Mouse (Mus musculus) megakaryocyte-erythroid progenitor cell, adult 5-6 weeks (primary cell): ENCODE measurements around the gene Mroh3. TPM values are rescaled to one million over a fixed set of nuclear protein-coding genes. Genes with fewer than 3 reads are reported as not detected.

Experiments
- ATAC-seq: replicated peaks from 2 replicates; pipeline ENCODE4 v1.8.0; 2016; ENCODE audit warnings: mild to moderate bottlenecking, inconsistent platforms; ENCODE audit not compliant: severe bottlenecking, poor library complexity, low FRiP score, low TSS enrichment
- total RNA-seq, 2 experiments: library from RNA; stranded (forward) in 1 of 2; stranded (reverse) in 1 of 2; fragments of 200-1000, 215-1000 nt in 1 of 2; fragments of >200 nt in 1 of 2; fragmentation: Nextera tagmentation in 1 of 2; gene quantifications; 2 replicates each; pipeline ENCODE4 v1.2.3; 2014 to 2017

The Mroh3 gene
- total RNA-seq (2014; fragmentation: Nextera tagmentation) (not detected in 2 replicates), total RNA-seq (2017) (not detected in 2 replicates)

DNA sequence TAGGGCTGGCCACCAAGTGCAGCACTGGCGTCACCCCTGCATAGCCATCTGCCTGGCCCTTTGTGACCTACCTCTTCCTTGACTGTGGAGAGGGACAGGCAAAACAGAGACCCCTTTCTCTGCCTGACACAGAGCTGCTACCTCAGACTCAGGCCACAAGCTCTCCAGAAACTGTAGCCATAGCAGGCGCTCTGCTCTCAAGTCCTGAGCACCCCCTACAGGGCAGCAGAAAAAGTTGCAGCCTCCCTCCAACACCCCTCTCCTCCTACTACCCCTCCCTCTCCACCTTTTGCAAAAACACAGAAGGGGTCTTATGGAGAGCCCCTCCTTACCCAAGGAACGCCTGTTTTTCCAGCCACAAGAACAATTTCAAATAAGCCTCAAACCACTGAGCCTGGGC is at the start of gene Mroh3:
Mroh3 (minus strand) TSS at position 26 of the 400 bp plus-strand sequence.
- peak; percentile 88 for ATAC-seq

DNA sequence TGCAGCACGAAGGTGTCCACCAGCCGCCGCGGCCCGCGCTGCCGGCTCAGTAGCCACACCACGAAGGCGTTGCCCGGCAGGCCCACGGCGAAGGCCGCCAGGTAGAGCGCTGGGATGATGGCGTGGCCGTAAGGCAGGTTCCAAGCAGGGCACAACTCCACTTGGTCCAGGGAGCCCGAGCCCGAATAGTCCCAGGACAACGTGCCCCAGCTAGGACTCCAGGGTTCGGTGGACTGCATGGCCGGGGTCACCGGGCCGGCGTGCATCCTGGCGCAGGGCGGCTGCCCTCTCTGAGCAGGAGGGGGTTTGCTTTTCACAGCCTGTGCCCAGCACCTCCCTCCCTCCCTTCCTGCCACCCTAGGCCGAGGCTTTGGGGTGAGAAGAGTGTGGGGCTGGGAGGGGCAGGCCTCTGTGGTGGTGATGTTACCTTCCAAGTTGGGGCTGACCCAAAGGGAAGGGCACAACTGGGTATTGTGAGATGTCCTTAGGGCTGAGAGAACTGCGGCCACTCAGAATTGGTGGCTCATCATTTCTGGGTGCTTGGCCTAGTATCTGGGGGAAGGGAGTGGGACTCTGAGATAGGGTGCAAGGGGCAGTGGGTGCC is 48.1 kb upstream of the Mroh3 start, which contains the start of gene Gpr25:
Gpr25 (minus strand) TSS at position 239 of the 604 bp plus-strand sequence.
- no peak for ATAC-seq

DNA sequence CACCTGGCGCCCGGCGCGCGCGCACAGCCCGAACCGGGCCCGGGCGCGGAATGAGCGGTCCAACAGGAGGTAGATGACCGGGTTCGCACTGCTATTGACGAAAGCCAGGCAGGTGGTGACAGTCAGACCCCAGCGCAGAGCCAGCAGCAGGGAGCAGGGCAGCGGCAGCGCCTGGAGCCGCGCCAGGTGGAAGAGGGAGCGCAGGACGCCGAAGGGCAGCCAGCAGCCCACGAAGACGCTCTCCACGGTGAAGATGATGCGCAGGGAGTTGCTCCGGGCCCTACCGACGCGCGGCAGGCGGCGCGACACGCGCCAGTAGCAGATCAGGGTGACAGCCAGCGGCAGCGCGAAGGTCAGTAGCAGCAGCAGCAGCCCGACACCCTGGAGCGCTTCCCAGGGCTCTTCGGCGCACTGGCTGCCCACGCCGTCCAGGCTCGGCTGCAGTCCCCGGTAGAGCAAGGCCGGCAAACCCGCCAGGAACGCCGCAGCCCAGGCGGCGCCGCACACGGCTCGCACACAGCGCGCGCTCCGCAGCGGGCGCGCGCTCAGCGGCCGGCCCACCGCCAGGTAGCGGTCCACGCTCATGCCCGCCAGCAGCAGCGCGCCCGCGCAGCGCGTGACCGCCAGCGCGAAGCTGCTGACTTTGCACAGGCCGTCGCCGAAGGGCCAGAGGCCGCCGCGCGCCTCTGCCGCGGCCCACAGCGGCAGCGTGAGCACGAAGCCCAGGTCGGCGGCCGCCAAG is 47.4 kb upstream of the Mroh3 start:
- no peak for ATAC-seq

DNA sequence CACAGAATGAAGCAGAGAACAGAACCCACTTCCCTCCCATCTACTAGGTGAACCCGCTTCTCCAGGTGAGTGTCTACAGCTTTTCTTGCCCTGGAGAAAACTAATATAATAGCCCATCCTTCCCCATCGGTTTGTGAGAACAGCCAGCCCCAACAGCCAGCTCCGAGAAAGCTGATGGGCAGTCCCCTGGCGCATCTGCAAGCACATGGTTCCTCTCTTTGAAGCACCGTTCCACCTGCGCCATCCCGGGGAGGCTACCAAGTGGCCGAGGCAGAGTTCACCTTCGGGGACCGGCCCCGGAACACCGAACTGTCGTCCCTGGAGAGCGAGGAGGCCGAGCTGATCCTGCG is 46.9 kb upstream of the Mroh3 start:
- no peak for ATAC-seq

DNA sequence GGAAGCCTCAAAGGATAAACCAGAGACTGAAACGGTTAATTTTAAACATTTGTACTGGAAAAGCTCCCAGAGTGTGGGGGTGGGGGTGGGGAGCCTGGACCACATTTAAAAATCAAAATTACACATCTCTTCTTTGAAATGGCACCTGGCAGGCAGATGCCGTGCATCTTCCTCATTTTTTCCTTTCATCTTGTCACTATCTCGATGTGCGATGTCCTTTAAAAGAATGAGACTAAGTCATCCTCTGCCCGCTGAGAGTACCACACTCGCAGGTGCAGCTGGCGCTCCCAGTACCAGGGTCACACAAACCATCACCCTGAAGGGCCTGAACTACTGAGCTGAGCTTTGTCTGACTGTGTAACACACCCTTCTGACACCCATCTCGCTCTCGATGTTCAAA is 45.9 kb upstream of the Mroh3 start:
- ATAC-seq: no peak

DNA sequence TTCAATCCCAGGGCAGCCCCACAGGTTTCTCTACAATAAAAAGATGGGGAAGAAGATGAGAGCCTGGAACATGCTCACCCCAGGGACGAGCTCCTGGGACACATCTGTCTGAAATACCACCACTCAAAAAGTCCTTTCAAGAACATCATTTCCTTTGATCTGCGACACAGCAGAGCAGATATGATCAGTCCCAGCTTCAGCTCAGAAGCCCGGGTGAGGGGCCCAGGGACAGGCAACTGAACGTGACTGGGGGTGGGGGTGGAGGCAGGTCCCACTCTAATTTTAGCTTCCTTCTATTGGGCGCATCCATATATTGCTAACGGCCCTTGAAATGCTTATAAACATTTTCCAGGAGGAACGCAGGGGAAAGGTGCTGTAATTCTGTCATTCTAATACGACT is 43.0 kb upstream of the Mroh3 start:
- no peak for ATAC-seq

DNA sequence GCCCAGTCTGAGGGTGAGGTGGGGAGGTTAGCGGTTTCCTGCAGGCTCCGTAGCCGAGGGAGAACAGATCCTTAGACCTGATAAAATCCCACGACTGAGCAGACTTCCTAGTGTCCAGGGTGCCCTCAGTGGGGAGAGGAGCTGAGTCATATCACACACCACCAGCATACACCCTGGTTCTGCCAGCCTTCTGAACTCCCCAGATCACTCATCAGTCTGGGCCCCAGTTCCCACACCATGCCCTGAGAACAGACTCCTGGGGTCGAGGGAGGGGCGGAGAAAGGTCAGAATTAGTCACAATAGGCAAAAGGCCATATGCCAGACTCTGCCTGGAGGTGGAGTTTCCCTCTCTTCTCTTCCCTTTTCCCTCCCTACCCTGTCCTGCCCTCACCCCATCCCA is 42.5 kb upstream of the Mroh3 start:
- peak; percentile 70 for ATAC-seq

DNA sequence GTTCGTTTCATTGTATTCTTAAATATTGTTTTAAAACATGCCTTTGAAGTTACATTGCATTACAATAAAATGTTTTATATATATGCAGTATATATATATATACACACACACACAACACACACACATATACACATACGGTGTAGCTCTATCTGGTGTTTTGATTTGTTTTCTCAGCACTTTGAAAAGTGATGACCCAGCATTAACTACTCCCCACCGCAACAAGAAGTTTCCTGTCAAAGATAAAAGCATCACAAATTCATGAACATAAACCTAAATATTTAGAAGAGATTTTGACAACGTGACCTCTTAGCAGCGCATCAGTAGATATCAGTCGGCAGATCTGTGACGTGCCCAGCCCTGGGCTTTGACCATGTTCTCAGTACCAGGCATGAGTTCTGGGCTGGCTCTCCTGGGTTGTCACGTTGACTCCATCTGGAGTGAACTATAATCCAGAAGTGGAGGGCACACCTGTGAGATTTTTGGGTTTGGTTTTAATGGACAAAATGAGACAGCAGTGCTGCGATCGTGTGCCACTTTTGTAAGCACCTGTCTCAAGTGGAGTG is 42.0 kb upstream of the Mroh3 start:
- no peak for ATAC-seq

DNA sequence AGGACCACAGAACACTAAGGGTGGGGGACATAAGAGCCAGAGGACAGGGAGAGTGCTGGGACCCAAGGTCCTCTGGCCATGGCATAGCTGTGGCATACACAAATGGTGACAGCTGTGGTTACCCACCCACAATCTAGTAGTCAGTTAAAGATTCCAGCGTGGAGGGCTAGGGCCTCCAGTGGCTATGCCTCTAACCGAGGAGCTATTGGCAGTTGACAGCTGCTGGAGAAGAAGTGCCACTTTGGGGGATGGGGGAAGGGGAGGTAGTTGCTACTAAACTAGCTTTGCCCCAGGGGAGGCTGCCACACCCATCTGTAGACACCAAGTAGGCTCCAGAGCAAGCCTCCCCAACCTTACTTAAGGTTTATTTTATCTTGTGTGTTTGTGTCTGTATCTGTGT is 40.8 kb upstream of the Mroh3 start:
- peak; percentile 17; the same call in 1 of the 2 replicates for ATAC-seq

DNA sequence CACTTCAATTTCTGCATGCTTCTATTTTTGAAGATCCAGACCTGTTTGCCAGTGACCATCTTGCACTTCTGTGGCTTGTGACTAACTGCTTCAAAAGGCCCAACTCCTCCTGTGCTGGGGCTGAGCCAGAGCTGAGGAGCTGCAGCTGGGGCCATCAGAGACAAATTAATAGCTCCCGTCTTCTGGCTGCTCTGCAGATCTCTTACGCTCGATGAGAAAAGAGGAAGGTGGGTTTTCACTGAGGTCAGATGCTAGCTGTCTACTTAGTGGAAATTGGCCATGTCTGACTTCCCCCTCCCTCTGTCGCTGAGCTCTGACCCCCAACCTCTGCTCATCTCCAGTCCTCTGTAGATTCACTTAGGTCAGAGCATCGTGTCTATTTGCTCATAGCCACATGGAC is 37.0 kb upstream of the Mroh3 start:
- no peak for ATAC-seq

DNA sequence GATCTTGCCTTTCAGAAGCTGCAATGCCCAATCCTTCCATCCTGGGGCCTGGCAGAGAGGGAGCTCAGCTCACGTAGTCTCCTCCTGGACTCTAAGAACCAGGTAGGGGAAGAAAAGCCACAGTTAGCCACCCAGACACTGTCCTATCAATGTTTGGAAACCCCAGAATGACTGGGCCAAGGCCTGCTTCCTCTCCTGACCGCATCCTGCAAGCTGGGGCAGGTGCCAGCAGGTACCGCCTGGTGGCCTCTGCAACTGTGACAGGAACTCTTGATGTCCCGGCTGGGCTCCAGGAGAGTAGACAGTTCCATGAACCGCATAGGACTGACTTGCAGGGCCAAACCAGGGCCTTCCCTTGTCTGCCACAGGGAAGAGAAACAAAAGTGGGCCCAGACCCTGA is 34.8 kb upstream of the Mroh3 start:
- ATAC-seq: 0 out of 2 replicates have a peak, but pooled peaks have one; percentile 34

DNA sequence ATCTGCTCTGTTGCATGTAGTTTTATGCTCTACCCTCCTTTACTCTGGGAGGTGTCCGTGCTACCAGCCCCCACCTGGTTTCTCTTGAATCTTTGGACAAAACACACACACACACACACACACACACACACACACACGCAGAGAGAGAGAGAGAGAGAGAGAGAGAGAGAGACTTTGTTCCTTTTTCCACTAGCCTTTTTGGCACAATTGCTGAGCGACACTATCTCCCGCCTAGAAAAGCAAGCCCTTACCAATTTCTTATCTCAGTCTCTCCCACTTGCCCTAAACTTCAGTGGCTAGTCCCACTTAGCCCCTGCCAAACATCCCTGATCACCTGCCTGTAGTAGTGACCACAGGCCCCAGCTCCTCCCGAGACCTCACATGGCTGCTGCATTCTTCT is 31.8 kb upstream of the Mroh3 start:
- no peak for ATAC-seq

DNA sequence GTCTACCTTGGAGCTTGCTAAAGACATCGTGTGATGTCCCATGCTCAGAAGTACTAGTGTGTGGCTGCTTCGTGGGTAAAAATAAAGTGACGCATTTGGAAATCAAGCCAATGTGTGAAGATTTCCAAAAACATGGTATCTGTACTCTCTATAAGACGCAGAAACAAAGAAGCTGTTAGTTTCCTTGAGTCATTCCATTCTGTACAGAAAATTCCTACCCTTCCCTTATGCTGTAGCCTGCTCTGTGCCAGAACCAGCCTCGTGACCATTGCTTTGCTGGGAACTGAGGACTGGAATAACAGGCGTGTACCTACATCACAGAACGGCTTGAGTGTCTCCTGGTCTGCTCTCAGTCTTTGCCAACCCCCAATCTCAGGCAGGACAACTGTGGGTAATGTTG is 29.2 kb upstream of the Mroh3 start:
- no peak for ATAC-seq

DNA sequence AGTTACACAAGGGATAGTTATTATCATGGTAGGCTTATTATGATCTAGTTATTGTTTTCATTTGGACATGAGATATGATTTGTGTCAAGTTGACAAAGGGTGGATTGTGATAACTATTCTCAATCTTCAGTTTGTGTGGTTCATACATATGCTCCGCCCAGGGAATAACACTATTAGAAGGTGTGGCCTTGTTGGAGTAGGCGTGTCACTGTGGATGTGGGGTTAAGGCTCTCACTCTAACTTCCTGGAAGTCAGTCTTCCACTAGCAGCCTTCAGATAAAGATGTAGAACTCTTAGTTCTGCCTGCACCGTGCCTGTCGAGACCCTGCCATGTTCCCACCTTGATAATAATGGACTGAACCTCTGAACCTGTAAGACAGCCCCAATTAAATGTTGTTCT is 25.9 kb upstream of the Mroh3 start:
- no peak for ATAC-seq

DNA sequence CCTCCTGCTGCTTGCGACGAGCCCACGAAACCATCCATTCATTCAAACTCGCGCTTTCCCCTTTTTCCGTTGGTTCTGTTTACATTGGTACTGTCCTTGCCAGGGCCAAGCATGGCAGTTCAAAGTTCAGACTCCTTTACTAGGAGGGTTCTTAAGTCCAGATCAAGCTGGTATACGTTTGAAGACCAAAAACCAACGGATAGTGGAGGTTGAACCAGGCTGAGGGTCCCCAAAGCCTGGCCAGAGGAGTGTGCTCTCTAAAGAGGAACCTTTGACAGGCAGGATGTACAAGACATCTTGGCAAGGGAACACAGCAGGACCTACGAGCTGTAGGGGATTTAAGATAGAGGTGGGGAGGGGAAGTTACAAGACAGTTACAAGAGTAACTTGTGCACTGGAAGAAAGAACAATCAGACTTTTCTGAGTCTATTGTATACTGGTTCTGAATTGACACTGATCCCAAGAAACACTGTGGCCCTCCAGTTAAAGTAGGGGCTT is 22.0 kb upstream of the Mroh3 start:
- peak; percentile 29; the same call in 1 of the 2 replicates for ATAC-seq

DNA sequence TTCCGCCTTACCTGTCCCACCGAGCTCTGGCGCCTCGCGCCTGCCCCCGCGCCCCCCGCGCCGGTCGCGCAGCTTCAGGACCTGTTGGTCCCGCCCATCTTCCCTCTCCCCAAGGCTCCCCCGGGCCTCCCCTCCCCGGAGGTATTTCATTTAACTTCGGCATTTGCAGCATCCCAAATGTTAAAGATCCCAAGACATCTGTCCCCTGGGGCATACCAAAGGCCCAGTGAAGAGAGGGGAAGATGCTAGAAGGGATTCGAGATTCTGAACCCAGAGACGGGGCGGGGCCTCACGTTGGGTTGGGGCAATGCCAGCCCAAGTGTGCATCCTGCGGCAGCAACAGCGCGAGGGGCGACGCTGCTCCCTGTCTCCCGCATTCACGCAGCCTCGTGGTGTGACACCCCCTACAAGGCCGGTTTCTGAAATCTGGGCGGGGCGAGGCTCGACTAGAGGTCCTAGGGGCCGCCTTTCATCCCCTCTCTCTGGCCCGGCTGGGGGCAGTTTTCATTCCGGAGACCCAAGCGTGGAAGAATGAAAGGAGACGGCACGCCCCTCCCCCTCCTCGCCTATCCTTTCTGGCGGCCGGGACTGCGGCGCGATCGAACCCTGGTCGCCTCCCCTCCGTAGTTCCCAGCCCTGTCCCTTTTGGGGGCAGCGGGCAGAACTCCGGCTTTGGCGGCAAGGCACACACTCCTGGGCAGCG is 21.4 kb upstream of the Mroh3 start, which contains the start of gene Inava:
Inava (minus strand) TSS at position 373 of the 703 bp plus-strand sequence.
- ATAC-seq: peak; percentile 73

DNA sequence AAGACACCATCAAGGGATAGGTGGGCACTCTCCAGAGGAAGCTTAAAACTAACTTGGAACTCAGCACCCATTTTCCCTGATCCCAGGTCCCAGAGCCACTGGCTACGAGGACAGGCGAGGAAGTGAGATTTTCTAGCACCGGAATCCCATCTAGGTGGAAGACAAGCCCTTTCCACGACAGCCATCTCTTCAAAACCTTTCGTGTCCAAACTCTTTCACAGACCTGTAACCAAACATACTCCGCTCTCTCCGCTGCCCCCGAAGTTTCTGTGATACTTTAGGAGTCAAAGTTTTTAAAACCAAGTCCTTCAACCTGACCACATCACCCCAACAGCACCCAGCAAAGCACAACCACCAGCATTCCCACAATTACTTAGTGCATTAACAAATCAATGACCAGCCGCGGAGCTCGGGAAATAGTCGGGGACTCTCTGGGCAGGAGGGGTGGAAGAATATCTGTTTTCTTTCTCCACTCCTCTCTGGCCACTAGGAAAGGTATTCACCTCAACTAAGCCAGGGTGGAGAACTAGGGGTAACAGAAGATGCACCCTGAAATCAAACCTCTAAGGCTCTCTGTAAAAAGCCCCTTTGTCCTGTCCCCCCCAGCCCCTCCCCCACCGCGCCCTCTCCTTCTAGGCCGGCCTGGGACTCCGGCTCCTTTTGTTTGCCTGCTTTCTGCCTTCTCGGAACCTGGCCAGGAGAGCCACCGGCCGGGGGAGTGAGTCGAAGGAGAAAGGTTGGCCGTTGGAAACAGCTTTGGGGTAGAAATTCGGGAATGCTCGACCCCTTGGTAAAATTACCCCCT is 20.6 kb upstream of the Mroh3 start:
- no peak for ATAC-seq

DNA sequence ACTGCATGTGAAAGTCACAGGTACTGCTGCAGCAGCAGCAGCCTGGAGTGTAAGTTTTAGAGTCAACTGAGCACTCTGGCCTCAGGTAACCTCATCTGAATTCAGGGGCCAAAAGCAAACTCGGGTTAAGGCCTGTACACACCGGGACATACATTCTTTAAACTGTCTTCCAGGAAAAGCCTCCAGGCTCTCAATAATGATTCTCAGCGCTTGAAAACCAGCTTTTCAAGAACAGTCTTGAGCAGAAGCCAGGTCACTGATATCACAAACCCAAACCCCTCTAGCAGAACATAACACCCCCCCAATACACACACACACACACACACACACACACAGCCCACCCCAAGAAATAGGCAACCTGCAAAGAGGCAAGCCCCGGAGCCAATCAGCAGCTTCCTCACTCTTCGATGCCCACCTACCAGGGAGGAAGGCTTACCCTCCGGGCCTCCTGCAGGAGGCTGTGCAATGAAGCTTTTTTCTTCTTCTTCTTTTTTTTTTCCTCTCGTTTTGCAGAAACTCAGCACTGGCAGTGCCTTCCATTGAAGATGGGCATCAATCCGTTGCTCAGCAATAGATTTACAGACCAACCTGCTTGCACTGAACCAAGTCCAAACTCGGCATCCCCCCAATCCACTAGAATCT is 19.8 kb upstream of the Mroh3 start:
- ATAC-seq: no peak

DNA sequence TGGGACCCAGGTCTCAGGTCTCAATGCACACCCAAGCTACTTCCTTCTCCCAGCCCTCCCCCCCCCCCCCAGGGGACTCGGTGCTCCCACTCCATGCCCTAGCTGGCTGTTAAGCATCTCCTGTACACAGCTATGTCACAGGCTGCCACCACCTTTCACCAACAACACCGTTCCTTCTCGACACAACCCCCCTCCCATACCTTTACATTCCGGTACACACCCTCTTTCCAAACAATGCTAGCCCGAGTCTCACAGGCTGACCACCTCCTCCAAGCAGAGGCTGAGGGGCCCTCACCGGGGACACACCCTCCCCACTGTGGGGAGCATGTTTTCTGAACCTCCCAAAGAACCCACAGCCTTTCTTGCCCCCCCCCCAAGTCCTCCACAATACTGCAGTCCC is 19.0 kb upstream of the Mroh3 start:
- ATAC-seq: no peak
